Mouse (Mus musculus): Measurements from ENCODE around the gene Stk25.

Stk25 gene

DNA sequence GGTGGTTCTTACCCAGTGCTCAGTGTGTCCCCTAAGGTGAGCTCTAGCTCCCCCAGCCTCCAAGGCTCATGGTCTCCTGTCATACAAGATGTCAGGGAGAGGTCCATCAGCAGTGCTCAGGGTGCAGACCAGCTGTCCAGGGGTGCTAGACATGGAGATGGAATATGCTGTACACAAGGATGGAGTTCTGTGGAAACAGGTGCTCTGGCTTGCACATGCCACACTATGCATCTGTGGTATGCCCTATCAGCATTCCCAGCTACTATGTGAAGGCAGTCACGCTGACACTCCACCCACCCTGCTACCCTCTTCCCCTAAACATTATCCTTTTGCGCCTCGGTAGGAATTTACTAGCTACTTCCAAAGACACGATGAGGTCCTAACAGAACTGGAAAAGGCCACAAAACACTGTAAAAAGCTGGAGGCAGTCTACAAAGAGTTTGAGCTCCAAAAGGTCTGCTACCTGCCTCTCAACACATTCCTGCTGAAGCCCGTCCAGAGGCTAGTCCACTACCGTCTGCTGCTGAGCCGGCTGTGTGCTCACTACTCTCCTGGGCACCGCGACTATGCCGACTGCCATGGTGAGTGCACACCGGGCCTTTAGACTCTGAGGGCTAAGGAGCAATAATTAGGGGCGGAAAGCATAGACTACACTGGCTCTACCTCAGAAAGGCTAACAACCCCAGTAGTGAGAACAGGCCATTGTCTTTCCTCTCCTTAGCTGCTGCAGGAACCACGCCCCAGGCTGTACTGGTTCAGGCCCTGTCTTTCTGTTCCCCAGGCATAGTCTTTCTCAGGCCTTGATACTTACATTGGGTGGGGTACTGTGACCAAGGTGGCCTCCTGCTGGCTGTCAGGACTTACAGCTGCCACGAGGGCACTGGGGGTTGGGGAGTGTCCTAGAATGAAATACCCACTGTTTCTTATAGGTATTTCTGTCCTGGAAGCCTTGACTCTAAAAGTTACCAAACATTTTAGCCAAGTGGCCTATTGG is 51.1 kb downstream of the Stk25 start:
- no peak for DNase-seq (ENCODE audit: low spot score)

DNA sequence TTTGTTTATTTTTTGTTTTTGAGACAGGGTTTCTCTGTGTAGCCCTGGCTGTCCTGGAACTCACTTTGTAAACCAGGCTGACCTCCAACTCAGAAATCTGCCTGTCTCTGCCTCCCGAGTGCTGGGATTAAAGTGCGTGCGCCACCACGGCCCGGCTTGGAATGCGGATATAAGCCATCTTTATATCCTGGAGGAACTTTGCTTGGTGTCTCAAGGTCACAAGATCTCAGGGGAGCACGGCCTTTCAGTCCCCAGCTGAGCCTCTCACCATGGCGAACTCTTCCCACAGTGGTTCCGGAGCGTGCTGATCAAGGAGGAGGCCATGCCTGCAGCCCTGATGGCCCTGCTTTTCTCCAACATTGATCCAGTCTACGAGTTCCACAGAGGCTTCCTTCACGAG is 54.5 kb downstream of the Stk25 start:
- DNase-seq (ENCODE audit: low spot score), result no peak

DNA sequence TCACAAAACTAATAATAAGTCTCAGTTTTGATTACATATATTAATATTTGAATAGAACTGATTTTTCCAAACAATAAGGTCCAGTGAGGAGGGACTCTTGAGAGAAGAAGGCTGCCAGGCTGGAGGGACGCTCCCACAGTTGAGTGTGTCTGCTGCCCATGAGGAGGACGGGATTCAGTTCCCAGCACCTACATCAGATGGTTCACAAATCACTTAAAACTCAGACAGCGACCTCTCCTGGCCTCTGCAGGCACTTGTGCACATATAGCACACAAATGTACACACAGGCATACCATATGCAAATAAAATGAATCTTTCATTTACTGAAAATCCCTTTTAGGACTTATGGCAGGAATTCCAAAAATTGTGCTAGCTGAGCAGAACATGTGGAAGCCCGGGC is 55.5 kb downstream of the Stk25 start:
- DNase-seq (ENCODE audit: low spot score), result no peak

DNA sequence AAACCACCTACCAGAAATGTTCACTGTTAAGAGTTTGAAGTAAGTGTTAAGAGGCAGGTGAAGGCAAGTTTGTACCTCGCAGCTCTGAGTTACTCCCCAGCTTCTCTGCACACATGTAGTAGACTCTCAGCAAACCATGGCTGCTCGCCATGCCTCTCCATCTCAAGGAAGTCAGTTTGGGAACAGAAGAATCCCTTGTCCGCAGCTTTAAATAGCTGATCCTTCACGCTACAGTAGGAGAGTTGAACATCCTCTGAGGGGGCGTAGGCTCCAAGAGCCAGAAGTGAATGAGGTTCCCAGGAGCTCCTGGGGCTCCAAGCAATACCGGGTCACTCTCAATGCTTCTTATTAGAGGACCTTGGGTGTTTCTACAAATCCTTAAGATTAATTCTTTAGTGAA is 62.5 kb downstream of the Stk25 start:
- DNase-seq (ENCODE audit: low spot score), result no peak

DNA sequence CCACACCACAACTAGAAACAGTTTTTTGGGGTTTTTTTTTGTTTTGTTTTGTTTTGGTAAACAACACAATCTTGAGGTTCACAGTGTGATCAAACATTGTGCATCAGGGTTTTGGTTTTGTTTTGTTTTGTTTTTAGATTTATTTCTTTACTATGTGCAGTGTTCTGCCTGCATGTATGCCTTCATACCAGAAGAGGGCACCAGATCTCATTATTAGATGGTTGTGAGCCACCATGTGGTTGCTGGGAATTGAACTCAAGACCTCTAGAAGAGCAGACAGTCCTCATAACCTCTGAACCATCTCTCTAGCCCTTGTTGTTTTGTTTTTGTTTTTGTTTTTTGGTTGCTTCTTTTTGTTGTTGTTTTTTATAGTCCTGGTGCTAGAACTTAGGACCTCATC is 64.5 kb downstream of the Stk25 start:
- DNase-seq (ENCODE audit: low spot score), result no peak

DNA sequence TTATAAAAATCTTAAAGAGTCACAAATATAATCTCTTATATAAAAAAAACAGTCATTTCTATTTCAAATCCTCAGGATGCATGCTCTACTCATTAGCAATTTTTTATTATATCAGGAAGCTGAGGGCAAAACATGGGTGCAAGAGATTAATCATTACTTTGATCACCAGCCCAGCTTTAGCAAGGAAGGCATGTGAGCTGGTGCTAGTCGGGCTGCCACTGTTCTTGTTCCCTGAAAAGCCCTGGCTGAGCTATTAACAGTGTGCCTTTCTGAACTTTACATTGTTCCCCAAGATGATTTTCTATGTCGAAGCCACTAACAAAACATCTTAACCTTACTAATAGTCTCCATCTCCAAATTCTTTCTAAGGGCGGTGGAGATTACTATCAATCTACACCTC is 70.1 kb downstream of the Stk25 start:
- no peak for DNase-seq (ENCODE audit: low spot score)

DNA sequence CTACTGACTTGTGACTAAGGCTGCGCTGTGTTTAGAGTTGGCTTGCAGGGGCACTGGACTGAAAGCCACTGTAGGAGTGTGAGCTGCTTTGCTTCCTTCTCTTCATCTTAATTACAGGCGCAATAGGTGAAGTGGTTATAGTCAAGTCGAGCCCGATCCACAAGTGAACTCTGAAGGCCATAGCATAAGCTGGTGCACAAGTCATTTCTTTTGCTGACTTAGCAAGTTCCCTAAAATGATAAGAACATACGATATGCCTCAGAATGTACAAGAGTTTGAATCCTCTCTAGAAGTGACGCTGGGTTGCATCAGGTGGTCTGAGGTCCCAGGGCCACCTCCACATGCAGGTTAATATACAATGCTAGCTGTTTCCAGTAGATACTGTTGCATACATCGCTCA is 76.9 kb downstream of the Stk25 start:
- no peak for DNase-seq (ENCODE audit: low spot score)

DNA sequence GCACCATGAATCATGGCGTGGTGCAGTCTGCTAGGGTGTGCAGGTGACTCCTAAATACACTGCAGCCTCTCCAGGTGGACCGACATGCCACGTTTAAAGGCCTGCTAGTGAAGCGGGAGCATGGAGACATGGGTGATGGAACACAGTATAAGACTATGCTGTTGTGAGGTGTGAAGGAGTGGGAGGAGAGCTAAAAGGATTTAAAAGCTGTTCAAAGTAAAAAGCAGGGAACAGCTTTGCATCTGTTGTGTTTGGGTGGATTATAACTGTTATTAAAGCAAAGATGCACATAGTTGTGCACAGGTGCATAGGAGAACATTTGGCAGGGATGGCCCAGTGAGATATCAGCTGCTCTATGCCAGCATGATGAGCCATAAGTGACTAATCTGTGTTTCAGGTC is 80.6 kb downstream of the Stk25 start:
- no peak for DNase-seq (ENCODE audit: low spot score)

DNA sequence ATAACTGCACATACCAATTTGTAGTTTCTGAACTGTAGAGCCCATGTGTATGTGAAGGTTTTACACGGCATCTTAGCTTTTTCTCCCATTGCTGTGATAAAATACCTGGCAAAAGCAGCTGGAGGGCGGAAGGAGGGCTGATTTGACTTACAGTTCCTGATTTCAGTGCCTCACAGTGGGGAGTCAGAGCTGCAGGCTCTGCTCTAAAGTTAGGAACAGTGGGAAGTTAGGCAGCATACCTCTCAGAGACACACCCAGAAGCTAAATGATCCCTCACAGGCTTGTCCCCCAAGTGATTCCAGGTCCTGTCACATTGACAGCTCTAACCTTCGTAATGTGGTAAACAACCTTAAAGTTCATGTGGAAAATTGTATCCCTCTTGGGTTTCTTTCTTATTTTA is 81.4 kb downstream of the Stk25 start:
- DNase-seq (ENCODE audit: low spot score), result no peak

Data from ovary, postnatal 10 days (tissue).